Mouse (Mus musculus) brain, embryonic 14.5 days (tissue): ENCODE data around the gene Mrpl4.

Experiments
- CTCF ChIP-seq: fragments of 200-500 bp; IDR thresholded peaks from 2 replicates; pipeline ENCODE4 v1.5.1; 2012; ENCODE audit warnings: inconsistent platforms, mild to moderate bottlenecking, moderate library complexity, borderline replicate concordance; ENCODE audit not compliant: insufficient read depth, insufficient read length; ENCODE audit errors: extremely low read depth
- POLR2A ChIP-seq: fragments of 200-500 bp; IDR thresholded peaks from 2 replicates; pipeline ENCODE4 v1.6.1; 2012; ENCODE audit warnings: mild to moderate bottlenecking, inconsistent platforms, borderline replicate concordance; ENCODE audit not compliant: poor library complexity, insufficient read depth, insufficient read length, severe bottlenecking; ENCODE audit errors: extremely low read depth

GRCm38 (mm10) chr9:20972141-20972992 is 30.2 kb upstream of the Mrpl4 start:
- TF ChIP-seq CTCF (no peak), POLR2A (no peak)
